15 mouse cellular contexts compared by ENCODE assay signal in genomic region chr16:74756720-74757345, GRCm38 (mm10).
"Had no signal": no experiment of that assay in that cellular context is flagged by ENCODE, and none has a peak within 500 bp of the region (broad histone marks: within the 10 kb centered on the region; RNA-seq: fewer than 3 reads in every experiment).

No protein-coding gene starts in this region.

- DNase-seq: kidney, adult 18-20 months; kidney, postnatal 4 days; left cerebral cortex, postnatal 4 days; liver, postnatal 0 days; lung, embryonic 14.5 days; thymus, adult 18-20 months; thymus, postnatal 14 days had no signal

- H3K27ac ChIP-seq: limb, embryonic 12.5 days; limb, embryonic 15.5 days; liver, embryonic 14.5 days; macrophage; midbrain, embryonic 13.5 days had no signal

- H3K4me2 ChIP-seq: limb, embryonic 12.5 days; limb, embryonic 15.5 days; liver, embryonic 11.5 days; lung, embryonic 14.5 days; midbrain, embryonic 13.5 days had no signal

- ATAC-seq: intestine, embryonic 16.5 days; liver, postnatal 0 days; lung, postnatal 0 days; midbrain, embryonic 13.5 days had no signal

- H3K27me3 ChIP-seq: limb, embryonic 12.5 days; limb, embryonic 15.5 days; midbrain, embryonic 13.5 days had no signal

- H3K9me3 ChIP-seq: limb, embryonic 15.5 days had no signal

- H3K4me1 ChIP-seq: limb, embryonic 12.5 days; limb, embryonic 15.5 days; midbrain, embryonic 13.5 days had no signal

- H3K9ac ChIP-seq: limb, embryonic 12.5 days; limb, embryonic 15.5 days; liver, embryonic 14.5 days; liver, postnatal 0 days; lung, embryonic 14.5 days; midbrain, embryonic 13.5 days had no signal

- H3K4me3 ChIP-seq: limb, embryonic 12.5 days; limb, embryonic 15.5 days; midbrain, embryonic 13.5 days had no signal

- H3K36me3 ChIP-seq: limb, embryonic 12.5 days; limb, embryonic 15.5 days; midbrain, embryonic 13.5 days had no signal
